Mouse (Mus musculus) liver, embryonic 14.5 days (tissue): ENCODE data around the gene Bloc1s2. TPM values are rescaled to one million over a fixed set of nuclear protein-coding genes. Genes with fewer than 3 reads are reported as not detected.

ENCODE experiments used
- ATAC-seq: fragments of 200-750 bp; cut with Nextera tagmentation; 2 replicates; pipeline ENCODE4 v1.8.0; 2017; ENCODE audit warnings: moderate number of reproducible peaks, mild to moderate bottlenecking, moderate library complexity; ENCODE audit not compliant: insufficient read depth
- DNase-seq, 3 experiments: peaks; one replicate each; pipeline ENCODE4 v3.0.0-alpha.2; 2012 to 2013; ENCODE audit warnings: low read depth in 3 of 3, low spot score in 3 of 3
- H3K27ac ChIP-seq: fragments of 300-500 bp; sonication (generic); 2 replicates; pipeline ENCODE4 v1.5.1; 2014; ENCODE audit warnings: moderate library complexity, mild to moderate bottlenecking, control low read depth, inconsistent platforms
- H3K27me3 ChIP-seq: fragments of 300-500 bp; sonication (generic); 2 replicates; pipeline ENCODE4 v1.6.1; 2014; ENCODE audit warnings: mild to moderate bottlenecking, low read length, moderate library complexity; ENCODE audit not compliant: control insufficient read depth, insufficient read depth
- H3K36me3 ChIP-seq: fragments of 300-500 bp; sonication (generic); replicated peaks from 2 replicates; pipeline ENCODE4 v1.6.1; 2014; ENCODE audit warnings: low read depth; ENCODE audit not compliant: control insufficient read depth, insufficient read depth
- H3K4me1 ChIP-seq, 2 experiments: fragments of 200-500 bp in 1 of 2; fragments of 300-500 bp in 1 of 2; sonication (generic) in 1 of 2; replicated peaks; 2 replicates each; pipeline ENCODE4 v1.6.1; 2012 to 2014; ENCODE audit warnings: antibody characterized with exemption in 1 of 2, inconsistent platforms in 1 of 2, low read length in 1 of 2; ENCODE audit not compliant: control insufficient read depth in 2 of 2, insufficient read depth in 2 of 2
- H3K4me2 ChIP-seq: fragments of 300-500 bp; sonication (generic); 2 replicates; pipeline ENCODE4 v1.6.1; 2014; ENCODE audit warnings: low read depth, mild to moderate bottlenecking, control low read depth, moderate library complexity
- H3K4me3 ChIP-seq, 2 experiments: fragments of 200-500 bp in 1 of 2; fragments of 300-500 bp in 1 of 2; sonication (generic) in 1 of 2; 2 replicates each; pipeline ENCODE4 v1.5.1; 2012 to 2014; ENCODE audit warnings: low read depth in 2 of 2, low read length in 2 of 2, mild to moderate bottlenecking in 2 of 2, control low read depth in 1 of 2, inconsistent platforms in 1 of 2, moderate library complexity in 1 of 2; ENCODE audit not compliant: insufficient read depth in 1 of 2
- H3K9ac ChIP-seq: fragments of 300-500 bp; sonication (generic); replicated peaks from 2 replicates; pipeline ENCODE4 v1.6.1; 2014; ENCODE audit warnings: mild to moderate bottlenecking, control low read depth, moderate library complexity
- H3K9me3 ChIP-seq: fragments of 300-500 bp; sonication (generic); 2 replicates; pipeline ENCODE4 v1.6.1; 2016; ENCODE audit warnings: low read length, mixed read lengths; ENCODE audit not compliant: control insufficient read depth
- CTCF ChIP-seq: IDR thresholded peaks from 2 replicates; pipeline ENCODE4 v1.5.1; 2016; ENCODE audit warnings: antibody characterized with exemption, low read depth, control low read depth
- EP300 ChIP-seq: IDR thresholded peaks from 2 replicates; pipeline ENCODE4 v1.6.1; 2016; ENCODE audit warnings: antibody characterized with exemption, low read depth
- WGBS: fragments of 180-500 bp; shearing (Covaris S2); extraction: QIAGEN DNeasy Blood & Tissue Kit; methylation state at CpG from one replicate; pipeline ENCODE4 v1.1.7; 2014; ENCODE audit not compliant: insufficient replicate concordance; 5-methylcytosine and 5-hydroxymethylcytosine counted together
- polyA plus RNA-seq, 2 experiments: library from polyadenylated mRNA; depleted of rRNA in 1 of 2; stranded (reverse) in 1 of 2; unstranded in 1 of 2; fragments of >200 nt; fragmentation: Nextera tagmentation in 1 of 2; extraction: Ambion mirVana in 1 of 2; gene quantifications; 2 replicates each; pipeline versions ENCODE4 v1.2.1 to v1.2.3; 2012 to 2014

The Bloc1s2 gene
- polyA plus RNA-seq, 2 experiments, result 28.1 to 45.0 TPM

DNA sequence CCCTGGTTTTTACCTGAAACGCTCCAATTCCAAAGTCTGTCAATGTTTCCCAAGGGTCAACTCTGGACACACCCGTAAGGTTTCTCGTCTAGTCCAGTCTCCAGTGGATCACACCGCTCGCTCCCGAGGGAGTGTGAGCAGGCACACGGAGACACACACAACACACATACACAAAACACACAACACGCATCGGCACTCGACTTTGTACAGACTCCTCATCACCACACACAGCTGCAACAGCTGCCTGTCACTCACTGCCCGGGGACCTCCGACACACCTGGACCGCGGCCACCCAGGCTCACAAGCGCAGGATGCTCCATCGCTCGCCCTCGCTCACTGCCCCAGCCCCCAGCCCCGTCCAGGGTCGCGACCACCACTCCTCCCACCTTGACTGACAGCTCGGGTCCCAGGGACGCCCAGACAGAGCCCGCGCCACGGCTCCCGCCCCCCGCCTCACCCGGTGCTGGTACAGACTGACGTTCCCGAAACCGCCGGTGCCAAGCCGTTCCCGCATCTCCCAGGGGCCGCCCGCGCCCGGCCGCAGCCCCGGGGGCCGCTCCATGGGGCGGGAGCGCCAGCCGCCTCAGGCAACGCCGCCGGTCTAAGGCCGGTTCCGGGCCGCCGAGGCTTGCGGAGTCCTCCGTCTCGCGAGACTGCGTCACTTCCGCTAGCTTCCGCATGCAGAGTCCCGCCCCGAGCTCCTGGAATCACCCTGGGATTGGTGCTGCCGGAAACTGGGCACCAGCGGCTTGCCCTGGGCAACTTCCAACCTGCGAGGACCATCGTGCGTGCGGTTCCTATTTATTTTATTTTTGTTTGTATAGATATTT lies 39.2 kb downstream of the Bloc1s2 start, which contains the start of gene Chuk:
Chuk (minus strand) TSS at position 650 of the 830 bp plus-strand sequence.
- Histone ChIP-seq H3K4me1 (peaks cover 6 to 17% of the 10 kb centered on the region in 2 experiments; a peak in 3 of 4 replicates), H3K36me3 (peaks cover 10% of the 10 kb centered on the region), H3K9ac (peak within 1 kb of the TSS; percentile 93), H3K4me3 (peak within 1 kb of the TSS; percentile 91 to 100), H3K4me2 (peak within 1 kb of the TSS; percentile 97), H3K9me3 (no peaks in the 10 kb centered on the region), H3K27ac (peak within 1 kb of the TSS; percentile 25), H3K27me3 (no peaks in the 10 kb centered on the region)
- DNase-seq (peak; percentile 91 to 93 (median 93)), ATAC-seq (peak; percentile 98)
- under 1% methylated on average over 67 of the region's 67 CpGs for WGBS
- TF ChIP-seq EP300, result peak; percentile 59
- TF ChIP-seq CTCF, result no peak

DNA sequence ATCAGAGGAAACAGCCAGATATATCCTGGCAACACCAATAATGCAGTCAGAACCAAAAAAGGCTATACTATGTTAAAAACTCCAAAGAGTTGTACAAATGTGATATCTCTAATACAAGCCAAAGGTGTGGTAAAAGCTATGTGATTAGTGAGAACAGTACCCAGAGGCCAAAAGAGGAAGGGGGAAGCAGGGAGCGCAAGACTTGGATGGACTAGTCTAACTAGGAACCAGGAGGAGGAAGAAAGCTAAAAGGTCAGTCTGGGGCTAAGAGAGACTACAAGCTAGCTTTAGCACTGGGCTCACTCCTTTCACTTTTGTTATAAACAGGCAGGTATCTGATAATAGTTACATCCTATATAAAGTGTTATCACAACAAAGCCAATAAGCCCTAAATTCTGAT lies 41.9 kb downstream of the Bloc1s2 start:
- Histone ChIP-seq H3K4me2 (no peak overlapping the region; the same call in 1 of the 2 replicates), H3K9me3 (no peaks in the 10 kb centered on the region), H3K27me3 (no peaks in the 10 kb centered on the region), H3K4me1 (peaks cover 6 to 17% of the 10 kb centered on the region in 2 experiments; a peak in 3 of 4 replicates), H3K4me3 (no peak overlapping the region), H3K9ac (no peak overlapping the region), H3K27ac (no peak overlapping the region), H3K36me3 (peaks cover 9% of the 10 kb centered on the region)
- ATAC-seq (no peak), DNase-seq (no peak)
- TF ChIP-seq EP300 (no peak), CTCF (no peak)
- WGBS, result 73% methylated on average over 1 of the region's 1 CpGs

DNA sequence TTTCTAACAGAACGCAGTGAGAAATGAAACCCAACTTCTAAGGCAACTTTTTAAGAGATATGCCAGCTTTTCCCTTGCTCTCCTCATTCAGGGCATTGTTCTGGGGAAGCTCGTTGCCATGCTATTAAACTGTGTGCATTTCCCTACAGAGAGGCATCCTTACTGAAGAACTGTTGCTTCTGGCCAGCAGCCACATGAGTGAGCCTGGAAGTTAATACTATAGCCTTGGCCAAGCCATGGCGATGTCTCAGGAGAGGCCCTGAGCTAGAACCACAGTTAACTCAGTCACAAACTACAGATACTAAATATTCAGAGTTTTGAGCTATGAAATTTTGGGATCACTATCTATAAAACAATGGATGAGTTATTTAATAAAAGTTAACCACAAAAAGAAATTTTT lies 43.2 kb downstream of the Bloc1s2 start:
- TF ChIP-seq CTCF (no peak), EP300 (no peak)
- 83% methylated on average over 3 of the region's 3 CpGs for WGBS
- H3K27me3 ChIP-seq, result no peaks in the 10 kb centered on the region

GRCm38 (mm10) chr19:44100840-44101239 lies 45.4 kb downstream of the Bloc1s2 start:
- H3K36me3 ChIP-seq, result peaks cover 25% of the 10 kb centered on the region
- no peak overlapping the region for H3K4me3 ChIP-seq
- no peak overlapping the region for H3K27ac ChIP-seq
- DNase-seq (no peak), ATAC-seq (no peak)
- H3K27me3 ChIP-seq, result no peaks in the 10 kb centered on the region
- H3K4me1 ChIP-seq, result peaks cover 1 to 5% of the 10 kb centered on the region in 2 experiments; a peak in 3 of 4 replicates
- no peaks in the 10 kb centered on the region for H3K9me3 ChIP-seq
- no peak overlapping the region for H3K4me2 ChIP-seq
- TF ChIP-seq CTCF (no peak), EP300 (no peak)
- H3K9ac ChIP-seq, result no peak overlapping the region

More for the DNA sequence above, 43.2 kb downstream of the Bloc1s2 start:
- H3K9me3 ChIP-seq, result no peaks in the 10 kb centered on the region
- H3K9ac ChIP-seq, result no peak overlapping the region
- DNase-seq (no peak), ATAC-seq (no peak)
- no peak overlapping the region for H3K4me3 ChIP-seq
- peaks cover 16% of the 10 kb centered on the region for H3K36me3 ChIP-seq
- no peak overlapping the region for H3K4me2 ChIP-seq
- H3K27ac ChIP-seq, result no peak overlapping the region
- H3K4me1 ChIP-seq, result peaks cover 6 to 15% of the 10 kb centered on the region in 2 experiments; a peak in 3 of 4 replicates

Other genes starting within 250 kb of the Bloc1s2 start
- gene Dnmbp, start 206.3 kb downstream of the Bloc1s2 start, polyA plus RNA-seq (2012; rRNA removed), result 2.1 and 2.2 TPM in 2 replicates
- gene Dnmbp, start 206.3 kb downstream of the Bloc1s2 start, polyA plus RNA-seq (2014; fragmentation: Nextera tagmentation; extraction: Ambion mirVana), result 1.3 and 1.5 TPM in 2 replicates
- 49.5 and 50.9 TPM in 2 replicates for gene Cpn1, start 159.9 kb downstream of the Bloc1s2 start, polyA plus RNA-seq (2012; rRNA removed)
- gene Cpn1, start 159.9 kb downstream of the Bloc1s2 start, polyA plus RNA-seq (2014; fragmentation: Nextera tagmentation; extraction: Ambion mirVana), result 43.9 and 50.1 TPM in 2 replicates
- gene Cyp2c23, start 117.2 kb downstream of the Bloc1s2 start, polyA plus RNA-seq (2012; rRNA removed), result 9.9 and 10.5 TPM in 2 replicates
- gene Cyp2c23, start 117.2 kb downstream of the Bloc1s2 start, polyA plus RNA-seq (2014; fragmentation: Nextera tagmentation; extraction: Ambion mirVana), result 20.7 and 23.4 TPM in 2 replicates
- gene Erlin1, start 76.7 kb downstream of the Bloc1s2 start, polyA plus RNA-seq (2012; rRNA removed), result 7.1 and 11.4 TPM in 2 replicates
- 13.0 and 13.4 TPM in 2 replicates for gene Erlin1, start 76.7 kb downstream of the Bloc1s2 start, polyA plus RNA-seq (2014; fragmentation: Nextera tagmentation; extraction: Ambion mirVana)
- gene Chuk, start 39.0 kb downstream of the Bloc1s2 start, polyA plus RNA-seq (2012; rRNA removed), result 14.8 and 20.7 TPM in 2 replicates
- 20.5 and 21.0 TPM in 2 replicates for gene Chuk, start 39.0 kb downstream of the Bloc1s2 start, polyA plus RNA-seq (2014; fragmentation: Nextera tagmentation; extraction: Ambion mirVana)
- gene Cwf19l1, start 10.6 kb downstream of the Bloc1s2 start, polyA plus RNA-seq (2012; rRNA removed), result 4.6 and 8.8 TPM in 2 replicates
- gene Cwf19l1, start 10.6 kb downstream of the Bloc1s2 start, polyA plus RNA-seq (2014; fragmentation: Nextera tagmentation; extraction: Ambion mirVana), result 12.9 and 18.0 TPM in 2 replicates
- gene Pkd2l1, start 46.0 kb upstream of the Bloc1s2 start, polyA plus RNA-seq (2012; rRNA removed), result not detected in 2 replicates
- not detected in 2 replicates for gene Pkd2l1, start 46.0 kb upstream of the Bloc1s2 start, polyA plus RNA-seq (2014; fragmentation: Nextera tagmentation; extraction: Ambion mirVana)
- not detected in 2 replicates for gene Scd3, start 56.8 kb upstream of the Bloc1s2 start, polyA plus RNA-seq (2012; rRNA removed)
- not detected in 2 replicates for gene Scd3, start 56.8 kb upstream of the Bloc1s2 start, polyA plus RNA-seq (2014; fragmentation: Nextera tagmentation; extraction: Ambion mirVana)
- 84.0 and 116 TPM in 2 replicates for gene Scd2, start 147.2 kb upstream of the Bloc1s2 start, polyA plus RNA-seq (2012; rRNA removed)
- 80.4 and 95.4 TPM in 2 replicates for gene Scd2, start 147.2 kb upstream of the Bloc1s2 start, polyA plus RNA-seq (2014; fragmentation: Nextera tagmentation; extraction: Ambion mirVana)
- 0.04 and 0.08 TPM in 2 replicates for gene Scd4, start 186.6 kb upstream of the Bloc1s2 start, polyA plus RNA-seq (2012; rRNA removed)
- 0.09 TPM in 1 of 2 replicates, not detected in the other for gene Scd4, start 186.6 kb upstream of the Bloc1s2 start, polyA plus RNA-seq (2014; fragmentation: Nextera tagmentation; extraction: Ambion mirVana)